Mouse (Mus musculus) thymus, adult 2 months (tissue): ENCODE data around the gene Lyzl6. TPM values are rescaled to one million over a fixed set of nuclear protein-coding genes. Genes with fewer than 3 reads are reported as not detected.

Experiments
- DNase-seq: peaks from one replicate; pipeline ENCODE4 v3.0.0; 2021
- H3K27ac ChIP-seq: fragments of 200-500 bp; 2 replicates; pipeline ENCODE4 v1.5.1; 2012; ENCODE audit warnings: low read length, control low read depth; ENCODE audit not compliant: control insufficient read depth, insufficient read depth
- H3K27me3 ChIP-seq: fragments of 200-500 bp; 2 replicates; pipeline ENCODE4 v1.6.1; 2012; ENCODE audit warnings: mild to moderate bottlenecking, low read length, moderate library complexity, mixed read lengths; ENCODE audit not compliant: control insufficient read depth, insufficient read depth
- H3K36me3 ChIP-seq: fragments of 200-500 bp; 2 replicates; pipeline ENCODE4 v1.6.1; 2012; ENCODE audit warnings: mild to moderate bottlenecking, low read length, moderate library complexity; ENCODE audit not compliant: control insufficient read depth, insufficient read depth
- H3K4me1 ChIP-seq: fragments of 200-500 bp; replicated peaks from 2 replicates; pipeline ENCODE4 v1.6.1; 2012; ENCODE audit warnings: low read length; ENCODE audit not compliant: control insufficient read depth, insufficient read depth
- H3K4me3 ChIP-seq: fragments of 200-500 bp; 2 replicates; pipeline ENCODE4 v1.5.1; 2012; ENCODE audit warnings: mild to moderate bottlenecking, low read length, control low read depth, moderate library complexity; ENCODE audit not compliant: control insufficient read depth, insufficient read depth
- CTCF ChIP-seq: fragments of 200-500 bp; IDR thresholded peaks from 2 replicates; pipeline ENCODE4 v1.5.1; 2012; ENCODE audit warnings: mild to moderate bottlenecking, control low read depth, low read length, moderate library complexity, borderline replicate concordance; ENCODE audit not compliant: control insufficient read depth, poor library complexity, insufficient read depth; ENCODE audit errors: extremely low read depth
- POLR2A ChIP-seq: fragments of 200-500 bp; IDR thresholded peaks from 2 replicates; pipeline ENCODE4 v1.6.1; 2012; ENCODE audit warnings: mild to moderate bottlenecking, low read length, control low read depth, moderate library complexity; ENCODE audit not compliant: control insufficient read depth, poor library complexity, insufficient read depth; ENCODE audit errors: extremely low read depth
- WGBS: fragments of 180-500 bp; shearing (Covaris S2); methylation state at CpG from one replicate; pipeline ENCODE4 v1.1.7; 2018; 5-methylcytosine and 5-hydroxymethylcytosine counted together
- polyA plus RNA-seq: library from polyadenylated mRNA; depleted of rRNA; stranded (reverse); fragments of >200 nt; gene quantifications from 2 replicates; pipeline ENCODE4 v1.2.3, GENCODE M21; 2012

Lyzl6 gene
- polyA plus RNA-seq, 1 experiment: not detected

- Histone ChIP-seq H3K36me3 (no peaks in the 10 kb centered on the region), H3K27me3 (peaks cover 6% of the 10 kb centered on the region; the same call in 1 of the 2 replicates), H3K4me3 (no peak overlapping the region), H3K27ac (no peak overlapping the region), H3K4me1 (no peaks in the 10 kb centered on the region)
- TF ChIP-seq CTCF: no peak
- TF ChIP-seq POLR2A: no peak
- 19% methylated on average over 11 of the region's 11 CpGs for WGBS
- DNase-seq: no peak
Measured at GRCm38 (mm10) chr11:103647921-103648620, 9.4 kb upstream of the Lyzl6 start.

- Histone ChIP-seq H3K27me3 (peaks cover 6% of the 10 kb centered on the region; the same call in 1 of the 2 replicates), H3K27ac (no peak overlapping the region), H3K4me3 (no peak overlapping the region), H3K36me3 (no peaks in the 10 kb centered on the region), H3K4me1 (no peaks in the 10 kb centered on the region)
- no peak for TF ChIP-seq POLR2A
- TF ChIP-seq CTCF: no peak
- 80% methylated on average over 6 of the region's 6 CpGs for WGBS
- DNase-seq: no peak
Measured at GRCm38 (mm10) chr11:103646301-103646700, 7.6 kb upstream of the Lyzl6 start.

- no peak overlapping the region for H3K4me3 ChIP-seq
- WGBS: 61% methylated on average over 8 of the region's 8 CpGs
- peaks cover 6% of the 10 kb centered on the region; the same call in 1 of the 2 replicates for H3K27me3 ChIP-seq
- H3K4me1 ChIP-seq: no peaks in the 10 kb centered on the region
- H3K27ac ChIP-seq: no peak overlapping the region
- H3K36me3 ChIP-seq: no peaks in the 10 kb centered on the region
- TF ChIP-seq CTCF (no peak), POLR2A (no peak)
- DNase-seq: no peak
Measured at GRCm38 (mm10) chr11:103645731-103646130, 7.0 kb upstream of the Lyzl6 start.

GRCm38 (mm10) chr11:103643211-103643610, 4.5 kb upstream of the Lyzl6 start:
- TF ChIP-seq POLR2A: no peak
- no peak for TF ChIP-seq CTCF
- DNase-seq: no peak
- Histone ChIP-seq H3K4me1 (no peaks in the 10 kb centered on the region), H3K27ac (no peak overlapping the region), H3K27me3 (no peaks in the 10 kb centered on the region; the same call in 1 of the 2 replicates), H3K4me3 (no peak overlapping the region), H3K36me3 (no peaks in the 10 kb centered on the region)
- WGBS: 66% methylated on average over 9 of the region's 9 CpGs

- Histone ChIP-seq H3K4me1 (no peaks in the 10 kb centered on the region), H3K4me3 (no peak overlapping the region), H3K36me3 (no peaks in the 10 kb centered on the region), H3K27me3 (no peaks in the 10 kb centered on the region; the same call in 1 of the 2 replicates), H3K27ac (no peak overlapping the region)
- WGBS: 4% methylated on average over 10 of the region's 10 CpGs
- TF ChIP-seq CTCF: peak; percentile 45; the same call in 1 of the 2 replicates
- TF ChIP-seq POLR2A: no peak
- peak; percentile 33 for DNase-seq
Measured at GRCm38 (mm10) chr11:103639407-103639946, 787 bp upstream of the Lyzl6 start.

- no peak for DNase-seq
- no peak for TF ChIP-seq CTCF
- TF ChIP-seq POLR2A: no peak
- H3K4me3 ChIP-seq: no peak overlapping the region
- H3K27me3 ChIP-seq: no peaks in the 10 kb centered on the region; the same call in 1 of the 2 replicates
- 82% methylated on average over 6 of the region's 6 CpGs for WGBS
- no peak overlapping the region for H3K27ac ChIP-seq
- H3K36me3 ChIP-seq: no peaks in the 10 kb centered on the region
- no peaks in the 10 kb centered on the region for H3K4me1 ChIP-seq
Measured at GRCm38 (mm10) chr11:103636261-103636660, 2.4 kb downstream of the Lyzl6 start.
